Mouse (Mus musculus): ENCODE measurements at regions not wholly inside any gene's neighbourhood (a gene's known extent, or its start where the extent isn't known, plus 50 kb on each side); places are given as distances from the start of the nearest gene placed in this dataset.
A peak's percentile ranks its signal among the peaks of the same experiment; 100 is the strongest.

GRCm38 (mm10) chr13:28792461-28793165, 160.9 kb downstream of the Sox4 start:
- peaks cover 26% of the 10 kb centered on the region for H3K4me1 ChIP-seq (replicated peaks; ENCODE audit: control insufficient read depth, insufficient read depth, low read length)
- WGBS, result 88% methylated on average over 12 of the region's 12 CpGs
- H3K4me3 ChIP-seq (ENCODE audit: control insufficient read depth, insufficient read depth, low read length), result no peak overlapping the region
- peak overlapping the region; percentile 57; the same call in 1 of the 2 replicates for H3K27ac ChIP-seq (ENCODE audit: control insufficient read depth, insufficient read depth, low read length)
- H3K27me3 ChIP-seq (ENCODE audit: control insufficient read depth, insufficient read depth, low read length), result no peaks in the 10 kb centered on the region
- H3K36me3 ChIP-seq (ENCODE audit: control insufficient read depth, insufficient read depth, low read length), result no peaks in the 10 kb centered on the region
- no peak for DNase-seq
- TF ChIP-seq POLR2A (IDR thresholded peaks at IDR 0.05; ENCODE audit: control insufficient read depth, extremely low read depth, insufficient read depth, low read length, poor library complexity) (no peak), CTCF (IDR thresholded peaks at IDR 0.05; ENCODE audit: borderline replicate concordance, control insufficient read depth, extremely low read depth, insufficient read depth, low read length, poor library complexity) (no peak)

GRCm38 (mm10) chr13:28790381-28790780, 163.1 kb downstream of the Sox4 start:
- peak; percentile 27 for DNase-seq
- Histone ChIP-seq H3K4me3 (ENCODE audit: control insufficient read depth, insufficient read depth, low read length) (no peak overlapping the region), H3K27ac (ENCODE audit: control insufficient read depth, insufficient read depth, low read length) (peak overlapping the region; percentile 3), H3K4me1 (replicated peaks; ENCODE audit: control insufficient read depth, insufficient read depth, low read length) (peaks cover 25% of the 10 kb centered on the region), H3K27me3 (ENCODE audit: control insufficient read depth, insufficient read depth, low read length) (no peaks in the 10 kb centered on the region), H3K36me3 (ENCODE audit: control insufficient read depth, insufficient read depth, low read length) (no peaks in the 10 kb centered on the region)
- WGBS, result 17% methylated on average over 4 of the region's 4 CpGs
- TF ChIP-seq POLR2A (IDR thresholded peaks at IDR 0.05; ENCODE audit: control insufficient read depth, extremely low read depth, insufficient read depth, low read length, poor library complexity), result no peak
- no peak for TF ChIP-seq CTCF (IDR thresholded peaks at IDR 0.05; ENCODE audit: borderline replicate concordance, control insufficient read depth, extremely low read depth, insufficient read depth, low read length, poor library complexity)

GRCm38 (mm10) chr13:28787331-28787643, 166.2 kb downstream of the Sox4 start:
- H3K4me3 ChIP-seq (ENCODE audit: control insufficient read depth, insufficient read depth, low read length), result no peak overlapping the region
- no peaks in the 10 kb centered on the region for H3K27me3 ChIP-seq (ENCODE audit: control insufficient read depth, insufficient read depth, low read length)
- WGBS, result 96% methylated on average over 3 of the region's 3 CpGs
- peaks cover 16% of the 10 kb centered on the region for H3K4me1 ChIP-seq (replicated peaks; ENCODE audit: control insufficient read depth, insufficient read depth, low read length)
- TF ChIP-seq POLR2A (IDR thresholded peaks at IDR 0.05; ENCODE audit: control insufficient read depth, extremely low read depth, insufficient read depth, low read length, poor library complexity), result no peak
- TF ChIP-seq CTCF (IDR thresholded peaks at IDR 0.05; ENCODE audit: borderline replicate concordance, control insufficient read depth, extremely low read depth, insufficient read depth, low read length, poor library complexity), result no peak
- H3K36me3 ChIP-seq (ENCODE audit: control insufficient read depth, insufficient read depth, low read length), result no peaks in the 10 kb centered on the region
- H3K27ac ChIP-seq (ENCODE audit: control insufficient read depth, insufficient read depth, low read length), result no peak overlapping the region
- DNase-seq, result no peak

GRCm38 (mm10) chr13:28786629-28787330, 166.7 kb downstream of the Sox4 start:
- 88% methylated on average over 9 of the region's 9 CpGs for WGBS
- TF ChIP-seq CTCF (IDR thresholded peaks at IDR 0.05; ENCODE audit: borderline replicate concordance, control insufficient read depth, extremely low read depth, insufficient read depth, low read length, poor library complexity), result no peak
- TF ChIP-seq POLR2A (IDR thresholded peaks at IDR 0.05; ENCODE audit: control insufficient read depth, extremely low read depth, insufficient read depth, low read length, poor library complexity), result no peak
- Histone ChIP-seq H3K4me1 (replicated peaks; ENCODE audit: control insufficient read depth, insufficient read depth, low read length) (peaks cover 20% of the 10 kb centered on the region), H3K4me3 (ENCODE audit: control insufficient read depth, insufficient read depth, low read length) (no peak overlapping the region), H3K36me3 (ENCODE audit: control insufficient read depth, insufficient read depth, low read length) (no peaks in the 10 kb centered on the region), H3K27ac (ENCODE audit: control insufficient read depth, insufficient read depth, low read length) (no peak overlapping the region), H3K27me3 (ENCODE audit: control insufficient read depth, insufficient read depth, low read length) (no peaks in the 10 kb centered on the region)
- no peak for DNase-seq

GRCm38 (mm10) chr13:28782497-28783246, 170.8 kb downstream of the Sox4 start:
- no peaks in the 10 kb centered on the region for H3K36me3 ChIP-seq (ENCODE audit: control insufficient read depth, insufficient read depth, low read length)
- H3K4me1 ChIP-seq (replicated peaks; ENCODE audit: control insufficient read depth, insufficient read depth, low read length), result peaks cover 20% of the 10 kb centered on the region
- TF ChIP-seq POLR2A (IDR thresholded peaks at IDR 0.05; ENCODE audit: control insufficient read depth, extremely low read depth, insufficient read depth, low read length, poor library complexity) (no peak), CTCF (IDR thresholded peaks at IDR 0.05; ENCODE audit: borderline replicate concordance, control insufficient read depth, extremely low read depth, insufficient read depth, low read length, poor library complexity) (no peak)
- no peak overlapping the region for H3K27ac ChIP-seq (ENCODE audit: control insufficient read depth, insufficient read depth, low read length)
- no peaks in the 10 kb centered on the region for H3K27me3 ChIP-seq (ENCODE audit: control insufficient read depth, insufficient read depth, low read length)
- H3K4me3 ChIP-seq (ENCODE audit: control insufficient read depth, insufficient read depth, low read length), result no peak overlapping the region
- 69% methylated on average over 10 of the region's 10 CpGs for WGBS
- no peak for DNase-seq

- 52% methylated on average over 5 of the region's 5 CpGs for WGBS
- Histone ChIP-seq H3K27me3 (ENCODE audit: control insufficient read depth, insufficient read depth, low read length) (no peaks in the 10 kb centered on the region), H3K4me1 (replicated peaks; ENCODE audit: control insufficient read depth, insufficient read depth, low read length) (peaks cover 22% of the 10 kb centered on the region), H3K36me3 (ENCODE audit: control insufficient read depth, insufficient read depth, low read length) (no peaks in the 10 kb centered on the region), H3K4me3 (ENCODE audit: control insufficient read depth, insufficient read depth, low read length) (no peak overlapping the region), H3K27ac (ENCODE audit: control insufficient read depth, insufficient read depth, low read length) (0 out of 2 replicates have a peak overlapping the region, but pooled peaks have one; percentile 22)
- no peak for DNase-seq
- no peak for TF ChIP-seq CTCF (IDR thresholded peaks at IDR 0.05; ENCODE audit: borderline replicate concordance, control insufficient read depth, extremely low read depth, insufficient read depth, low read length, poor library complexity)
- no peak for TF ChIP-seq POLR2A (IDR thresholded peaks at IDR 0.05; ENCODE audit: control insufficient read depth, extremely low read depth, insufficient read depth, low read length, poor library complexity)
These were observed 171.4 kb downstream of the Sox4 start for GRCm38 (mm10) chr13:28782081-28782480.

Measured in thymus, adult 2 months (tissue).